Mouse (Mus musculus) hindbrain, embryonic 11.5 days (tissue): ENCODE measurements at regions not wholly inside any gene's neighbourhood (a gene's known extent, or its start where the extent isn't known, plus 50 kb on each side); places are given as distances from the start of the nearest gene placed in this dataset.
A peak's percentile ranks its signal among the peaks of the same experiment; 100 is the strongest.

Source experiments
- ATAC-seq: fragments of 200-750 bp; cut with Nextera tagmentation; 2 replicates; pipeline ENCODE4 v1.8.0; 2017; ENCODE audit warnings: mild to moderate bottlenecking, moderate TSS enrichment, moderate library complexity; ENCODE audit not compliant: low FRiP score
- DNase-seq: peaks from one replicate; pipeline ENCODE4 v3.0.0-alpha.2; 2015; ENCODE audit warnings: low spot score
- H3K27ac ChIP-seq: fragments of 300-500 bp; sonication (generic); 2 replicates; pipeline ENCODE4 v1.5.1; 2014; ENCODE audit warnings: mild to moderate bottlenecking, low read depth, low read length
- H3K27me3 ChIP-seq: fragments of 300-500 bp; sonication (generic); 2 replicates; pipeline ENCODE4 v1.6.1; 2014; ENCODE audit warnings: mild to moderate bottlenecking, low read length, moderate library complexity, mixed read lengths; ENCODE audit not compliant: control insufficient read depth, insufficient read depth
- H3K36me3 ChIP-seq: fragments of 300-500 bp; sonication (generic); 2 replicates; pipeline ENCODE4 v1.6.1; 2014; ENCODE audit warnings: mild to moderate bottlenecking, low read length, moderate library complexity, mixed read lengths; ENCODE audit not compliant: control insufficient read depth, insufficient read depth
- H3K4me1 ChIP-seq: fragments of 300-500 bp; sonication (generic); replicated peaks from 2 replicates; pipeline ENCODE4 v1.6.1; 2014; ENCODE audit warnings: low read length, mixed read lengths; ENCODE audit not compliant: control insufficient read depth, insufficient read depth
- H3K4me2 ChIP-seq: fragments of 300-500 bp; sonication (generic); replicated peaks from 2 replicates; pipeline ENCODE4 v1.6.1; 2014; ENCODE audit warnings: mild to moderate bottlenecking, low read depth, low read length
- H3K4me3 ChIP-seq: fragments of 300-500 bp; sonication (generic); 2 replicates; pipeline ENCODE4 v1.5.1; 2014; ENCODE audit warnings: low read depth, low read length
- H3K9ac ChIP-seq: fragments of 300-500 bp; sonication (generic); 2 replicates; pipeline ENCODE4 v1.6.1; 2014; ENCODE audit warnings: low read depth, low read length
- H3K9me3 ChIP-seq: fragments of 300-500 bp; sonication (generic); 2 replicates; pipeline ENCODE4 v1.6.1; 2016; ENCODE audit warnings: low read length; ENCODE audit not compliant: control insufficient read depth
- WGBS: fragments of 180-500 bp; shearing (Covaris S2); extraction: QIAGEN DNeasy Blood & Tissue Kit; methylation state at CpG from one replicate; pipeline ENCODE4 v1.1.7; 2014; 5-methylcytosine and 5-hydroxymethylcytosine counted together

- DNase-seq (no peak), ATAC-seq (no peak)
- H3K9ac ChIP-seq: no peak overlapping the region
- WGBS: 94% methylated on average over 1 of the region's 1 CpGs
- H3K27me3 ChIP-seq: no peaks in the 10 kb centered on the region
- no peak overlapping the region for H3K27ac ChIP-seq
- H3K4me3 ChIP-seq: no peak overlapping the region
- no peaks in the 10 kb centered on the region; the same call in 1 of the 2 replicates for H3K4me1 ChIP-seq
- H3K36me3 ChIP-seq: no peaks in the 10 kb centered on the region
- H3K9me3 ChIP-seq: no peaks in the 10 kb centered on the region
- H3K4me2 ChIP-seq: no peak overlapping the region
Measured at GRCm38 (mm10) chr3:41413771-41414170, 141.8 kb upstream of the Jade1 start.

DNA sequence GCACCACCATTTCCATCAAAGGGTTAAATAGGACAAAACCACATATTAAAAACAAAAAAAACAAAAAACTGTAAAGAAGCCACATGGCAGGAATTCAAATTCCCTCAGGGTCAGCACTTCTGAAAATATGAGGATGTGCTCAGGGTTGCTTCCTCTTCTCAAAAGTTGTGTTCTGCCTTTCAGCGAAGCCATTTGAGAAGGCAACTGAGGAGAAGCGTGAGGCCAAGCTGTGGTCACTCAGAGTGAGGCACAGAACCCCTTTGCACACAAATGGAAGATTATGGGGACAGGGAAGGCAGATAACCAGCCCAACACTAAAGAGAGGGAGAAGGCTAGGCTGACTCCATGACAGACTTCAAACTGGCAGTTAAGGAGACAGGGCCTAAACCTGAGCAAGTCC, 142.8 kb upstream of the Jade1 start:
- Histone ChIP-seq H3K4me3 (no peak overlapping the region), H3K9ac (no peak overlapping the region), H3K36me3 (no peaks in the 10 kb centered on the region), H3K27me3 (no peaks in the 10 kb centered on the region), H3K4me1 (peaks cover 2% of the 10 kb centered on the region; the same call in 1 of the 2 replicates), H3K9me3 (no peaks in the 10 kb centered on the region), H3K27ac (no peak overlapping the region), H3K4me2 (no peak overlapping the region)
- WGBS: 80% methylated on average over 2 of the region's 2 CpGs
- no peak for ATAC-seq
- no peak for DNase-seq

- Histone ChIP-seq H3K27me3 (no peaks in the 10 kb centered on the region), H3K4me1 (peaks cover 2% of the 10 kb centered on the region; the same call in 1 of the 2 replicates), H3K4me3 (peak overlapping the region; percentile 35), H3K9ac (peak overlapping the region; percentile 56), H3K27ac (no peak overlapping the region), H3K9me3 (no peaks in the 10 kb centered on the region), H3K36me3 (no peaks in the 10 kb centered on the region), H3K4me2 (peak overlapping the region; percentile 42)
- 28% methylated on average over 15 of the region's 15 CpGs for WGBS
- DNase-seq (peak; percentile 47), ATAC-seq (peak; percentile 80)
Measured at GRCm38 (mm10) chr3:41408821-41409737, 146.5 kb upstream of the Jade1 start.

GRCm38 (mm10) chr3:41408423-41408820, 147.1 kb upstream of the Jade1 start:
- Histone ChIP-seq H3K9me3 (no peaks in the 10 kb centered on the region), H3K4me1 (peaks cover 2% of the 10 kb centered on the region; the same call in 1 of the 2 replicates), H3K9ac (peak overlapping the region; percentile 56), H3K36me3 (no peaks in the 10 kb centered on the region), H3K27me3 (no peaks in the 10 kb centered on the region), H3K4me3 (peak overlapping the region; percentile 35), H3K4me2 (peak overlapping the region; percentile 42), H3K27ac (no peak overlapping the region)
- ATAC-seq (peak; percentile 94), DNase-seq (peak; percentile 69)
- 19% methylated on average over 14 of the region's 14 CpGs for WGBS

DNA sequence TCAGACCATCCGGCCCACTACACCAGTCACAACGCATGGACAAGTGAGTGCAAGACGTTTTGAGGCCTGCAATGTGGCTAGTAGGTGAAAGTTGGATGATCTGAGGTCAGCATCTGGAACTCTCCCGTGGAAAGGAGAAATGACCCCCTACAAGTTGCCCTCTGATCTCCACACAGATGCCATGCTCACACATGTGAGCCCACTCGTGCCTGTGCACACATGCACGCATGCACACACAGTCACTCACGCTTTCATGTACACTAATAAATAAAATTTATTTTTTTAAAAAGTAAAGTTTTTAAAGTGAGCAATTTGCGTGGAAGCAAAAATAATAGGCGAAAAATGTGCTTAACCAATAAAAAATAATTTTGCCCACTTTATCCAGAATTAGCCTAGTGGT, 147.5 kb upstream of the Jade1 start:
- H3K36me3 ChIP-seq: no peaks in the 10 kb centered on the region
- H3K9ac ChIP-seq: no peak overlapping the region; the same call in 1 of the 2 replicates
- peak; percentile 48; the same call in 1 of the 2 replicates for ATAC-seq
- no peaks in the 10 kb centered on the region for H3K27me3 ChIP-seq
- H3K27ac ChIP-seq: no peak overlapping the region
- no peak for DNase-seq
- no peak overlapping the region for H3K4me2 ChIP-seq
- H3K4me3 ChIP-seq: no peak overlapping the region
- WGBS: 80% methylated on average over 9 of the region's 9 CpGs
- peaks cover 2% of the 10 kb centered on the region; the same call in 1 of the 2 replicates for H3K4me1 ChIP-seq
- no peaks in the 10 kb centered on the region for H3K9me3 ChIP-seq

DNA sequence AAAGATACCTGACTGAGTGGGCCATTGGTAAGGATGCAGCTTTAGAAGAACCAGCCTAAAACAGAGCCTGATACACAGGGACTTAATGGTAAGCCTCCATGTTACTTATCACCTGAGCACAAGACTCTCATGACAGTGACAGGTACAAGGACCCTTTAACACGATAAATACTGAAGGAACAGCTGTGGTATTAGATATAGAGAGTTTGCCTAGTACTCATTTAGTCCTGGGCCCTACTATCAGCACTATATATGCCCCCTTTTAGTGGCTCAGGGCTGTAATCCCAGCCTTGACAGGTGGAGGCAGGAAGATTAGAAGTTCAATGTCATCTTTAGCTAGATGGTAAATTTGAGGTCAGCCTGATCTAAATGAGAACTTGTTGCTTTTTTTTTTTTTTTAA, 148.0 kb upstream of the Jade1 start:
- Histone ChIP-seq H3K9me3 (no peaks in the 10 kb centered on the region), H3K4me2 (no peak overlapping the region), H3K9ac (no peak overlapping the region), H3K4me3 (no peak overlapping the region), H3K27ac (no peak overlapping the region), H3K36me3 (no peaks in the 10 kb centered on the region), H3K4me1 (peaks cover 2% of the 10 kb centered on the region; the same call in 1 of the 2 replicates), H3K27me3 (no peaks in the 10 kb centered on the region)
- DNase-seq (no peak), ATAC-seq (no peak)
- 90% methylated on average over 1 of the region's 1 CpGs for whole genome bisulfite sequencing

DNA sequence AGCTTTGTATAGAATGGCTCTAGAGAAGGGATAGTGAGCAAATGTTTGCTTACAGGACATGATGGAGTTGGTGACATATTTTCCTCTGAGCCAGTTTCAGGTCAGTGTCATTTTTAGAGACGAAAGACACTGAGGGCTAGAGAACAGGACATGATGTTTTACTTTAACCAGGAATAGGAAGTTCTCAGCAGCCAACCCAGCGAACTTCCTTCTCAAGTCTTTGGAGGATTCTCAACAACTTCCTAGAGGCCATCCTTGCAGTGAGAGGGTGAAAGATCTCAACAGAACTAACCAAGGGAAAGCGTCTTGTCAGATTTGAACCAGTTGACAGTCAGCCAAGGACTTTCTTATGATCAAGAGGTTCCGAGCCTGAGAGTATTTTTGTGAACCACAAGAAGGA, 153.7 kb upstream of the Jade1 start:
- DNase-seq: no peak
- no peak overlapping the region for H3K9ac ChIP-seq
- no peaks in the 10 kb centered on the region for H3K9me3 ChIP-seq
- H3K4me2 ChIP-seq: no peak overlapping the region
- no peaks in the 10 kb centered on the region for H3K36me3 ChIP-seq
- ATAC-seq: no peak
- H3K27ac ChIP-seq: no peak overlapping the region
- no peaks in the 10 kb centered on the region for H3K4me1 ChIP-seq
- H3K27me3 ChIP-seq: no peaks in the 10 kb centered on the region
- 87% methylated on average over 4 of the region's 4 CpGs for WGBS
- no peak overlapping the region for H3K4me3 ChIP-seq

DNA sequence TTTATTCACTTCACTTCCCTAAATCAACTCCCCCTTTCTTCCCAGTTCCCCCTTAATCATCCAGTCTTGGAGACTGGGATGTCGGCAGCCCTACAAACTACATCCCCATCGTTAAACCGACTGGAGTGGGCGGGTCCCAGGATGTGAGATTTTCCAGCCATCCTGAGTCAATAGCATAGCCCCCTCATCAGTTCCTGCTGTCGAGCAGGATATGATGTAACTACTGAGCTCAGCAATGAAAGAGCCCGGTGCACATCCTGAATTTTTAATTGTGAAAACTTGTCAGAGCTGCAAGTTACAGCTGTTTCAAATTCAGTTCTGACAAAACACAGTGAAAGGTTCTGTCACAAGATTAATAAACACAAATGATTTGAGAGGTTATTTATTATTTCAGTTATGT, 165.7 kb upstream of the Jade1 start:
- Histone ChIP-seq H3K9me3 (no peaks in the 10 kb centered on the region), H3K36me3 (no peaks in the 10 kb centered on the region), H3K4me3 (no peak overlapping the region), H3K27me3 (no peaks in the 10 kb centered on the region), H3K4me2 (no peak overlapping the region), H3K9ac (no peak overlapping the region), H3K27ac (no peak overlapping the region), H3K4me1 (no peaks in the 10 kb centered on the region)
- ATAC-seq: no peak
- 74% methylated on average over 6 of the region's 6 CpGs for WGBS
- DNase-seq: no peak
